Mouse (Mus musculus): ENCODE results near the gene Gm10842. TPM values are rescaled to one million over a fixed set of nuclear protein-coding genes. Genes with fewer than 3 reads are reported as not detected.
A peak's percentile ranks its signal among the peaks of the same experiment; 100 is the strongest.
"Not testable (repeated sequence)": the region's sequence is repeated elsewhere in the genome, so short reads cannot be mapped to it uniquely, and the experiment has no call there.

Gene Gm10842
- not detected in 2 replicates for polyA plus RNA-seq (2014; fragmentation: Nextera tagmentation; extraction: Ambion mirVana)

DNA sequence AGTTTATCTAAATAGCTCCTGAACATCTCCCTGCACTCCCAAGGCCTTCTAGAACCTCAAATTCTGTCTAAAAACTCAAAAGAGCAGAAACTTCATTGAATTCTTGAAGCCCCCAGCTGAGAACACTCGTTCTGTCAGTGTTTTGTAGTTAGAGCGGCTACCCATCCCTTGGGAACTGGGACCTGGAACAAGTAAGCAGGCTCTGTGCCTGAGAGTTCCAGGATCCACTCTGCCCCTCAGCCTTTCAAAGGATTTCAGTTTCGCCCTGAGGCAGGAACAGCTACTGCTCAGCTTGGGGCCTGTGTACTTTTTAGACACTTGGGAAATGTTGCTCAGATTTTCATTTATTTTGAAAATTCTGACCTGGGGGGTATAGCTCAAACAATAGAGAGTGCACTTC is at the start of gene Gm10842:
Gene Gm10842, plus strand, starts transcription at position 301 of the 400 bp plus-strand sequence.
- Histone ChIP-seq H3K4me3 (ENCODE audit: low read depth, low read length) (no peak within 1 kb of the TSS), H3K4me2 (ENCODE audit: low read depth, severe bottlenecking) (no peak within 1 kb of the TSS), H3K9me3 (ENCODE audit: control insufficient read depth, low read length) (no peaks in the 10 kb centered on the region), H3K27me3 (ENCODE audit: control insufficient read depth, insufficient read depth, low read length) (0 out of 2 replicates have a peak, but pooled peaks cover 2% of the 10 kb centered on the region), H3K4me1 (ENCODE audit: control insufficient read depth, insufficient read depth, low read length) (peaks cover 5% of the 10 kb centered on the region), H3K9ac (ENCODE audit: low read length) (no peak within 1 kb of the TSS), H3K27ac (replicated peaks; ENCODE audit: low read depth, low read length) (no peak within 1 kb of the TSS), H3K36me3 (ENCODE audit: control insufficient read depth, insufficient read depth, low read length) (no peaks in the 10 kb centered on the region)
- ATAC-seq (ENCODE audit: insufficient number of reproducible peaks, low FRiP score, low TSS enrichment, low read depth), result no peak
- 74% methylated on average over 3 of the region's 3 CpGs for WGBS
- DNase-seq (ENCODE audit: low spot score), result no peak

DNA sequence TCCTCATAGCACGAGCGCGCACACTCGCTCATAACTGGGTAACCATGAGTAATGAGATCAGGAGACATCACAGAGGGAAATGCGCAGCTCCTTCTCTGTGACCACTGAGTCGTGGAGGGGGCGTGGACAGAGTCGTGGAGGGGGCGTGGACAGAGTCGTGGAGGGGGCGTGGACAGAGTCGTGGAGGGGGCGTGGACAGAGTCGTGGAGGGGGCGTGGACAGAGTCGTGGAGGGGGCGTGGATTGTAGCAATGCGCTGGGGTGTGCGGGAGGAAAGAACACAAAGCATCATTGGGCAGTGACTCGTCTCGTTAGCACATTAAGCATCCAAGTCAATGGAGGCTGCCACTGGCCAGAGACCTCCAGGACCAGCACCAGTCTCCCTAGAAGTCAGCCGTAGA is 34.2 kb upstream of the Gm10842 start:
- not testable (repeated sequence) for H3K4me2 ChIP-seq (ENCODE audit: low read depth, severe bottlenecking); H3K36me3 ChIP-seq (ENCODE audit: control insufficient read depth, insufficient read depth, low read length)

DNA sequence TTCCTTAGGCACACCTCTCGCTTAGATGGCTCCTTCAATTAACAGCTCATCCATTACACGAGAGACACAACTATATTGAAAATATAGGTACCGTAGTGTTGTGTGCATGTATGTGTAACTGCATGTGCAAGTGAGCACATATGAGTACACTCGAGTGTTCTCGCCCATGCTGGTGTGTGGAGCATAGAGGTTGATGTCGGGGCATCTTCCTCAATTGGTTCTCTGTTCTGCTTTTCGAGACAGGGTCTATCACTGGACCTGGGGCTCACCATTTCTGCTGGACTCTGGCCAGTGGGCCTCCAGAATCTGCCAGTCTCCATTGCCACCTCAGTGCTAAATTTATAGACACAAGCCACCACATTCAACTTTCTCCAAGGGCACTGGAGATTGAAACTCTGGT is 28.9 kb upstream of the Gm10842 start:
- Histone ChIP-seq H3K9ac (ENCODE audit: low read length) (no peak overlapping the region), H3K27ac (replicated peaks; ENCODE audit: low read depth, low read length) (no peak overlapping the region), H3K4me3 (ENCODE audit: low read depth, low read length) (no peak overlapping the region), H3K4me1 (ENCODE audit: control insufficient read depth, insufficient read depth, low read length) (no peaks in the 10 kb centered on the region), H3K9me3 (ENCODE audit: control insufficient read depth, low read length) (no peaks in the 10 kb centered on the region), H3K36me3 (ENCODE audit: control insufficient read depth, insufficient read depth, low read length) (no peaks in the 10 kb centered on the region), H3K4me2 (ENCODE audit: low read depth, severe bottlenecking) (no peak overlapping the region), H3K27me3 (ENCODE audit: control insufficient read depth, insufficient read depth, low read length) (no peaks in the 10 kb centered on the region)
- DNase-seq (ENCODE audit: low spot score), result no peak
- 90% methylated on average over 7 of the region's 7 CpGs for WGBS
- ATAC-seq (ENCODE audit: insufficient number of reproducible peaks, low FRiP score, low TSS enrichment, low read depth), result no peak

More for the DNA sequence above, 34.2 kb upstream of the Gm10842 start:
- H3K9ac ChIP-seq (ENCODE audit: low read length); DNase-seq (ENCODE audit: low spot score); H3K27ac ChIP-seq (replicated peaks; ENCODE audit: low read depth, low read length); H3K4me3 ChIP-seq (ENCODE audit: low read depth, low read length); ATAC-seq (ENCODE audit: insufficient number of reproducible peaks, low FRiP score, low TSS enrichment, low read depth); H3K27me3 ChIP-seq (ENCODE audit: control insufficient read depth, insufficient read depth, low read length); H3K4me1 ChIP-seq (ENCODE audit: control insufficient read depth, insufficient read depth, low read length); H3K9me3 ChIP-seq (ENCODE audit: control insufficient read depth, low read length): not testable (repeated sequence)
- WGBS, result 77% methylated on average over 22 of the region's 22 CpGs

DNA sequence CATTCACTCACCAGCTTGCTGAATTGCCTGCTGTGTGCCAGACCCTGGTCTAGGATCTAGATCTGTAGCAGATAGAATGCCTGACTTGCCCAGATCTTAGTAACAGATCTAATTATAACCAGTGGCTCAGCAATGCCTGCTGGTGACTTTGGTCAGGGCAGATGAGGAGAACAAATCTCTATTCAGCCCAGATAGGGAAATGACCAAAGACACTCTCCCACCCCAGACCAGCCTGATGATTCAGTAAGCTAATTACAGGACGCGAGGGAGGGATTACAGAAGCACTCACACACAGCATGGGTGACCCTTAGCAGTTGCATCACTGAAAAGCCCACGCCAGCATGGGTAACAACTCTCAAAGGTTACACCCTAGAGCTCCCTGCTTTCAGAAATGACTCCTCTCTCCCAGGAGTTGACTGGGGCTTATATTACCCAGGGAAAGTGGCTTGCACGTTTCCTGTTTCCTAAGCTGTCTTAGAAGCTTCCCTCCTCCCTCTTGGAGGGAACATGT is 26.1 kb upstream of the Gm10842 start:
- 32% methylated on average over 4 of the region's 4 CpGs for WGBS
- Histone ChIP-seq H3K36me3 (ENCODE audit: control insufficient read depth, insufficient read depth, low read length) (no peaks in the 10 kb centered on the region), H3K4me1 (ENCODE audit: control insufficient read depth, insufficient read depth, low read length) (no peaks in the 10 kb centered on the region), H3K27ac (replicated peaks; ENCODE audit: low read depth, low read length) (no peak overlapping the region), H3K4me3 (ENCODE audit: low read depth, low read length) (no peak overlapping the region), H3K9me3 (ENCODE audit: control insufficient read depth, low read length) (no peaks in the 10 kb centered on the region), H3K4me2 (ENCODE audit: low read depth, severe bottlenecking) (no peak overlapping the region), H3K27me3 (ENCODE audit: control insufficient read depth, insufficient read depth, low read length) (no peaks in the 10 kb centered on the region), H3K9ac (ENCODE audit: low read length) (no peak overlapping the region)
- ATAC-seq (ENCODE audit: insufficient number of reproducible peaks, low FRiP score, low TSS enrichment, low read depth), result no peak
- DNase-seq (ENCODE audit: low spot score), result no peak

DNA sequence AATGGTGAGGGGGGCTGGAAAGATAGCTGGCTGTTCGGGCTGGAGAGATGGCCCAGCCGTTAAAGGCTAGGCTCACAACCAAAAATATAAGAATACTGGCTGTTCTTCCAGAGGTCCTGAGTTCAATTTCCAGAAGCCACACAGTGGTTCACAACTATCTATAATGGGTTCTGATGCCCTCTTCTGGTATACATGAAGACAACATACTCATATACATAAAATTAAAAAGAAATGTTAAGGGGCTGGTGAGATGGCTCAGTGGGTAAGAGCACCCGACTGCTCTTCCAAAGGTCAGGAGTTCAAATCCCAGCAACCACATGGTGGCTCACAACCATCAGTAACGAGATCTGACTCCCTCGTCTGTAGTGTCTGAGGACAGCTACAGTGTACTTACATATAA is 24.9 kb upstream of the Gm10842 start:
- WGBS, result 71% methylated on average over 5 of the region's 5 CpGs
- not testable (repeated sequence) for H3K4me3 ChIP-seq (ENCODE audit: low read depth, low read length); H3K4me2 ChIP-seq (ENCODE audit: low read depth, severe bottlenecking); ATAC-seq (ENCODE audit: insufficient number of reproducible peaks, low FRiP score, low TSS enrichment, low read depth); H3K36me3 ChIP-seq (ENCODE audit: control insufficient read depth, insufficient read depth, low read length); H3K27me3 ChIP-seq (ENCODE audit: control insufficient read depth, insufficient read depth, low read length); DNase-seq (ENCODE audit: low spot score); H3K9ac ChIP-seq (ENCODE audit: low read length); H3K27ac ChIP-seq (replicated peaks; ENCODE audit: low read depth, low read length); H3K4me1 ChIP-seq (ENCODE audit: control insufficient read depth, insufficient read depth, low read length); H3K9me3 ChIP-seq (ENCODE audit: control insufficient read depth, low read length)

DNA sequence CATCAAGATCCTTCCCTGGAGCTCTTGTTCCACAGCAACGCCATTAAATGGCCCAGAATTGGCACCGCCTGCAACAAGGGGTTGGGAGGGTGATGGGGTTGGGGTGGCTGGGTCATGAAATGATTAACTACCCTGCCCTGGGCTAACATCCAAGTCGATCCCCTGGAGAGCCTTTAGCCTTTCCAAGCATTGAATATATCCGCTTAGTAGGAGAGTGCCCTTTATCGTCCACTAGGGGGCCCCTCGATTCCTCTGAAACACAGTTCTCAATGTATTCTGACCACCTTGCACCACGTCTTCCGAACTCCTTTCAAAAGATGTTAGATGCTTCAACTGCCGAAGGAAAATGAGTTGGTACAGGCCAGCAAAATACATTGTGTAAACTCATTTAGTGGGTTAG is 22.7 kb upstream of the Gm10842 start:
- Histone ChIP-seq H3K27ac (replicated peaks; ENCODE audit: low read depth, low read length) (no peak overlapping the region), H3K9ac (ENCODE audit: low read length) (no peak overlapping the region), H3K4me1 (ENCODE audit: control insufficient read depth, insufficient read depth, low read length) (peaks cover 9% of the 10 kb centered on the region), H3K36me3 (ENCODE audit: control insufficient read depth, insufficient read depth, low read length) (no peaks in the 10 kb centered on the region; the same call in 1 of the 2 replicates), H3K9me3 (ENCODE audit: control insufficient read depth, low read length) (no peaks in the 10 kb centered on the region), H3K4me2 (ENCODE audit: low read depth, severe bottlenecking) (no peak overlapping the region), H3K4me3 (ENCODE audit: low read depth, low read length) (no peak overlapping the region), H3K27me3 (ENCODE audit: control insufficient read depth, insufficient read depth, low read length) (no peaks in the 10 kb centered on the region)
- peak; percentile 63 for DNase-seq (ENCODE audit: low spot score)
- ATAC-seq (ENCODE audit: insufficient number of reproducible peaks, low FRiP score, low TSS enrichment, low read depth), result no peak
- 8% methylated on average over 9 of the region's 9 CpGs for WGBS

DNA sequence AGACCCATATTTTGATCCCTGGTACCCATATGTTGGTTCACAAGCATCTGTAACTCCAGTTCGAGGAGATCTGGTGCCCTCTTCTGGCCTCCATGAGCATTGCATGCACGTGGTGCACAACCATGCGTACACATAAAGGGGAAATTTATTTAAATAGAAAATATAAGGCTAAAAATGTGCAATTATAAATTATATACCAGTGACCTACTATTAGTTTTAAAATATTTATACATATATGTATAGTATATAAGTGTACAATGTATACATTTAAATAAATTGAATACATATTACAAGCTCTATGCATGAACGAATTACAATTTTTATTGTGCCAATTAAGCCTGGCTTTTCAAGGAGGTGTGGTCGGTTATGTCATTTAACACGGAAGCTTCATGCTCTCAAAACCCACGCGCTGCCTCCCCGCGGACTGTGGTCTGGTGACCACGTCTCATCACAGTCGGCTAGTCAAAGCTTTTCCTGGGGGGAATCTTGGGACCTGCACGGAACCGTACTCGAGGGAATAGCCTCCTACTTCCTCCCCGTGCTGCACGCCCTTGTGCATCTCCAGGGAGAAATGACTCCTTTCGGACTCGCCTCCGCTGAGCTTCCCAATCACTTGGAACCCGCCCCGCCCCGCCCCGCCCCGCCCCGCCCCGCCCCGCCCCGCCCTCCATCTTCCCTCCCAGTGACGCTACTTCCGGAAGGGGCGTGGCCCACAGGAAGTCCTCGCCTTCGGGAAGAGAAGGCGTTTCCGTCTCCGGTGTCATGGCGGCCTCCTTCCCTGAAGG is 20.8 kb upstream of the Gm10842 start, which contains the start of gene Mettl2:
Gene Mettl2, plus strand, starts transcription at position 691 of the 785 bp plus-strand sequence.
- Histone ChIP-seq H3K27ac (replicated peaks; ENCODE audit: low read depth, low read length) (no peak within 1 kb of the TSS), H3K27me3 (ENCODE audit: control insufficient read depth, insufficient read depth, low read length) (no peaks in the 10 kb centered on the region), H3K9ac (ENCODE audit: low read length) (peak within 1 kb of the TSS; percentile 72), H3K36me3 (ENCODE audit: control insufficient read depth, insufficient read depth, low read length) (peaks cover 3% of the 10 kb centered on the region; the same call in 1 of the 2 replicates), H3K4me2 (ENCODE audit: low read depth, severe bottlenecking) (peak within 1 kb of the TSS; percentile 70), H3K9me3 (ENCODE audit: control insufficient read depth, low read length) (no peaks in the 10 kb centered on the region), H3K4me3 (ENCODE audit: low read depth, low read length) (peak within 1 kb of the TSS; percentile 99), H3K4me1 (ENCODE audit: control insufficient read depth, insufficient read depth, low read length) (peaks cover 9% of the 10 kb centered on the region)
- WGBS, result 2% methylated on average over 23 of the region's 38 CpGs
- DNase-seq (ENCODE audit: low spot score), result peak; percentile 86
- ATAC-seq (ENCODE audit: insufficient number of reproducible peaks, low FRiP score, low TSS enrichment, low read depth), result peak; percentile 84

DNA sequence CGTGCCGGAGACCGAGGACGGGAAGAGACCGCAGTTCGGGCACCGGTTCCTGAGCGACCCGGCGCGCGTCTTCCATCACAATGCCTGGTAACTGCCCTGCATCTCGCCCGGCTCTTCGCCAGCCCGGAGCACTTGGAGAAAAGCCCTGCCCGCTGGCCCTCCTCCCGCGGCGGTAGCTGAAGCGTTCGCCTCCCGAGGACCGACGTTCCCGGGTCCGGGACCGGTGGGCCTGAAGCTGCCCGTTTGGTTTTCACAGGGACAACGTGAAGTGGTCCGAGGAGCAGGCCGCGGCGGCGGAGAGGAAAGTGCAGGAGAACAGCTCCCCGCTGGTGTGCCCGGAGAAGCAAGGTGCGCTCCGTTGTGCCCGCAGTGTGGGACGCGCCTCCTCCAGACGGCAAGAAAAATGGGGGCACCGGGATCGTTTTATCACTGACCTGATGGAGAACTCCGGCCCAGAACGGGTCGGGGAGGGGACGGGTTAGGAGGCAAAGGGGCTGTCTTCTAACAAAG is 20.1 kb upstream of the Gm10842 start:
- peak overlapping the region; percentile 70 for H3K4me2 ChIP-seq (ENCODE audit: low read depth, severe bottlenecking)
- H3K4me3 ChIP-seq (ENCODE audit: low read depth, low read length), result peak overlapping the region; percentile 99
- DNase-seq (ENCODE audit: low spot score), result no peak
- ATAC-seq (ENCODE audit: insufficient number of reproducible peaks, low FRiP score, low TSS enrichment, low read depth), result peak; percentile 7; the same call in 1 of the 2 replicates
- H3K9me3 ChIP-seq (ENCODE audit: control insufficient read depth, low read length), result no peaks in the 10 kb centered on the region
- H3K36me3 ChIP-seq (ENCODE audit: control insufficient read depth, insufficient read depth, low read length), result peaks cover 3% of the 10 kb centered on the region; the same call in 1 of the 2 replicates
- H3K27ac ChIP-seq (replicated peaks; ENCODE audit: low read depth, low read length), result no peak overlapping the region
- WGBS, result under 1% methylated on average over 47 of the region's 49 CpGs
- H3K4me1 ChIP-seq (ENCODE audit: control insufficient read depth, insufficient read depth, low read length), result peaks cover 9% of the 10 kb centered on the region
- H3K27me3 ChIP-seq (ENCODE audit: control insufficient read depth, insufficient read depth, low read length), result no peaks in the 10 kb centered on the region
- peak overlapping the region; percentile 72 for H3K9ac ChIP-seq (ENCODE audit: low read length)
